Mouse (Mus musculus) myocyte (in vitro differentiated cells): ENCODE results near the gene Rnf224. TPM values are rescaled to one million over a fixed set of nuclear protein-coding genes. Genes with fewer than 3 reads are reported as not detected.

Experiments used
- H3K27me3 ChIP-seq: one replicate; pipeline ENCODE4 v1.6.1; 2011; ENCODE audit not compliant: control insufficient read depth, insufficient read depth, insufficient read length
- H3K36me3 ChIP-seq: one replicate; pipeline ENCODE4 v1.6.1; 2011; ENCODE audit not compliant: control insufficient read depth, insufficient read depth
- H3K4me2 ChIP-seq: one replicate; pipeline ENCODE4 v1.6.1; 2011; ENCODE audit warnings: low read depth, control low read depth
- H3K4me3 ChIP-seq: one replicate; pipeline ENCODE4 v1.5.1; 2011; ENCODE audit warnings: mild to moderate bottlenecking, control low read depth, moderate library complexity
- H3K79me2 ChIP-seq: one replicate; pipeline ENCODE4 v1.6.1; 2011; ENCODE audit not compliant: control insufficient read depth, insufficient read depth
- H3ac ChIP-seq: one replicate; pipeline ENCODE4 v1.6.1; 2011; ENCODE audit not compliant: control insufficient read depth, insufficient read length
- CEBPB ChIP-seq: IDR thresholded peaks from 2 replicates; pipeline ENCODE4 v1.6.1; 2011; ENCODE audit warnings: mild to moderate bottlenecking, moderate library complexity; ENCODE audit not compliant: poor library complexity, insufficient read depth, severe bottlenecking
- E2F4 ChIP-seq: IDR thresholded peaks from one replicate; pipeline ENCODE4 v1.6.1; 2011; ENCODE audit warnings: mild to moderate bottlenecking, control low read depth, moderate library complexity; ENCODE audit not compliant: insufficient read depth
- MAX ChIP-seq: IDR thresholded peaks from one replicate; pipeline ENCODE4 v1.6.1; 2011; ENCODE audit warnings: low read depth, mild to moderate bottlenecking, control low read depth
- MYOD1 ChIP-seq, 3 experiments: IDR thresholded peaks; one replicate each; pipeline ENCODE4 v1.6.1; 2011; ENCODE audit warnings: control low read depth in 2 of 3, low read depth in 2 of 3, mild to moderate bottlenecking in 2 of 3, moderate library complexity in 1 of 3; ENCODE audit not compliant: insufficient read length in 2 of 3, control insufficient read depth in 1 of 3
- MYOG ChIP-seq, 3 experiments: IDR thresholded peaks; one replicate each; pipeline ENCODE4 v1.6.1; 2011; ENCODE audit warnings: control low read depth in 2 of 3, low read depth in 2 of 3, mild to moderate bottlenecking in 2 of 3; ENCODE audit not compliant: insufficient read length in 2 of 3, control insufficient read depth in 1 of 3, insufficient read depth in 1 of 3
- POLR2A ChIP-seq: IDR thresholded peaks from one replicate; pipeline ENCODE4 v1.6.1; 2011; ENCODE audit warnings: low read depth, mild to moderate bottlenecking, control low read depth, moderate library complexity; ENCODE audit not compliant: insufficient read length
- POLR2AphosphoS2 ChIP-seq: IDR thresholded peaks from one replicate; pipeline ENCODE4 v1.6.1; 2011; ENCODE audit warnings: low read depth, control low read depth; ENCODE audit not compliant: insufficient read length
- REST ChIP-seq: IDR thresholded peaks from one replicate; pipeline ENCODE4 v1.6.1; 2011; ENCODE audit warnings: mild to moderate bottlenecking, control low read depth, moderate library complexity; ENCODE audit not compliant: insufficient read depth, insufficient read length
- SRF ChIP-seq: IDR thresholded peaks from one replicate; pipeline ENCODE4 v1.6.1; 2011; ENCODE audit warnings: low read depth; ENCODE audit not compliant: control insufficient read depth, insufficient read length
- TCF12 ChIP-seq: IDR thresholded peaks from one replicate; pipeline ENCODE4 v1.6.1; 2011; ENCODE audit warnings: mild to moderate bottlenecking, control low read depth; ENCODE audit not compliant: poor library complexity, insufficient read depth, severe bottlenecking
- TCF3 ChIP-seq: IDR thresholded peaks from one replicate; pipeline ENCODE4 v1.6.1; 2011; ENCODE audit warnings: low read depth, control low read depth; ENCODE audit not compliant: insufficient read length
- USF1 ChIP-seq: IDR thresholded peaks from one replicate; pipeline ENCODE4 v1.6.1; 2011; ENCODE audit warnings: low read depth, mild to moderate bottlenecking, control low read depth, moderate library complexity
- polyA plus RNA-seq: library from polyadenylated mRNA; unstranded; fragments of >200 nt; fragmentation: generic; extraction: Trizol; gene quantifications from one replicate; pipeline ENCODE4 v1.2.1, GENCODE M21; 2012; ENCODE audit warnings: missing spikeins

The Rnf224 gene
- polyA plus RNA-seq, 1 experiment: not detected

GRCm38 (mm10) chr2:25255284-25255779 is 18.7 kb upstream of the Rnf224 start, which contains the start of gene Tmem203:
Tmem203 (plus strand) TSS chr2:25255439.
- no peaks in the 10 kb centered on the region for H3K27me3 ChIP-seq
- TF ChIP-seq MYOD1 (IDR thresholded peaks at IDR 0.05; ENCODE audit: control insufficient read depth in 1 of 3, insufficient read length in 2 of 3, low read depth in 2 of 3) (peak in 2 of 3 experiments; percentile 3 to 45), SRF (peak; percentile 75), POLR2A (peak; percentile 71), TCF3 (no peak), MYOG (IDR thresholded peaks at IDR 0.05; ENCODE audit: control insufficient read depth in 1 of 3, insufficient read depth in 1 of 3, insufficient read length in 2 of 3, low read depth in 2 of 3) (peak in 1 of 3 experiments; percentile 47), MAX (no peak), USF1 (no peak), CEBPB (no peak), TCF12 (no peak), REST (no peak), POLR2AphosphoS2 (peak; percentile 72), E2F4 (no peak)
- peak within 1 kb of the TSS; percentile 96 for H3K4me3 ChIP-seq
- peaks cover 20% of the 10 kb centered on the region for H3K79me2 ChIP-seq
- H3K4me2 ChIP-seq: peak within 1 kb of the TSS; percentile 95
- peaks cover 6% of the 10 kb centered on the region for H3K36me3 ChIP-seq
- peak within 1 kb of the TSS; percentile 73 for H3ac ChIP-seq

GRCm38 (mm10) chr2:25252331-25252730 is 15.7 kb upstream of the Rnf224 start:
- Histone ChIP-seq H3K36me3 (peaks cover 6% of the 10 kb centered on the region), H3K4me3 (no peak overlapping the region), H3K27me3 (no peaks in the 10 kb centered on the region), H3K79me2 (peaks cover 20% of the 10 kb centered on the region), H3ac (no peak overlapping the region), H3K4me2 (no peak overlapping the region)
- TF ChIP-seq POLR2A (no peak), POLR2AphosphoS2 (no peak), USF1 (no peak), TCF3 (no peak), TCF12 (no peak)

- H3K4me2 ChIP-seq: no peak within 1 kb of the TSS
- peaks cover 4% of the 10 kb centered on the region for H3K36me3 ChIP-seq
- peaks cover 16% of the 10 kb centered on the region for H3K27me3 ChIP-seq
- TF ChIP-seq SRF: no peak
- no peak for TF ChIP-seq TCF12
- TF ChIP-seq MYOG (IDR thresholded peaks at IDR 0.05; ENCODE audit: control insufficient read depth in 1 of 3, insufficient read depth in 1 of 3, insufficient read length in 2 of 3, low read depth in 2 of 3): no peak
- TF ChIP-seq USF1: no peak
- no peak for TF ChIP-seq REST
- no peak for TF ChIP-seq MAX
- peak; percentile 4 for TF ChIP-seq POLR2AphosphoS2
- H3K79me2 ChIP-seq: no peaks in the 10 kb centered on the region
- no peak within 1 kb of the TSS for H3K4me3 ChIP-seq
- H3ac ChIP-seq: no peak within 1 kb of the TSS
Observed at GRCm38 (mm10) chr2:25246183-25247072, 9.8 kb upstream of the Rnf224 start, which contains the start of gene AL732309.1. AL732309.1 (minus strand) TSS chr2:25246863.

GRCm38 (mm10) chr2:25244144-25244543 is 7.6 kb upstream of the Rnf224 start:
- Histone ChIP-seq H3ac (no peak overlapping the region), H3K36me3 (no peaks in the 10 kb centered on the region), H3K4me2 (no peak overlapping the region), H3K79me2 (no peaks in the 10 kb centered on the region), H3K4me3 (no peak overlapping the region), H3K27me3 (peaks cover 18% of the 10 kb centered on the region)
- TF ChIP-seq MYOD1 (IDR thresholded peaks at IDR 0.05; ENCODE audit: control insufficient read depth in 1 of 3, insufficient read length in 2 of 3, low read depth in 2 of 3) (no peak), E2F4 (no peak), MYOG (IDR thresholded peaks at IDR 0.05; ENCODE audit: control insufficient read depth in 1 of 3, insufficient read depth in 1 of 3, insufficient read length in 2 of 3, low read depth in 2 of 3) (no peak), POLR2AphosphoS2 (no peak), POLR2A (no peak), SRF (no peak), USF1 (no peak), CEBPB (no peak), REST (no peak), TCF12 (no peak), MAX (no peak), TCF3 (no peak)
